8 mouse cellular contexts compared by ENCODE assay signal in genomic region chr4:140701049-140701715, GRCm38 (mm10). TPM values are rescaled to one million over a fixed set of nuclear protein-coding genes. Genes with fewer than 3 reads are reported as not detected.
DNase-seq lines count a peak whose midpoint lies in the region; ATAC-seq and TF ChIP-seq lines count a peak whose summit lies in the region.

No protein-coding gene starts in this region.

- no peaks in the 10 kb centered on the region for H3K9me3 ChIP-seq in embryonic facial prominence, embryonic 12.5 days
- no peaks in the 10 kb centered on the region for H3K9me3 ChIP-seq in limb, embryonic 14.5 days (ENCODE audit: control insufficient read depth, low read length)
- no peaks in the 10 kb centered on the region for H3K9me3 ChIP-seq in midbrain, embryonic 15.5 days

- peaks cover 22% of the 10 kb centered on the region for H3K36me3 ChIP-seq in embryonic facial prominence, embryonic 12.5 days
- no peaks in the 10 kb centered on the region for H3K36me3 ChIP-seq in kidney, adult 2 months (ENCODE audit: control insufficient read depth, insufficient read depth, low read length)
- peaks cover 16% of the 10 kb centered on the region for H3K36me3 ChIP-seq in limb, embryonic 14.5 days (ENCODE audit: control insufficient read depth, insufficient read depth, low read length)
- H3K36me3 ChIP-seq in midbrain, embryonic 15.5 days (replicated peaks): no peaks in the 10 kb centered on the region

- peaks cover 16% of the 10 kb centered on the region; the same call in 1 of the 2 replicates for H3K27me3 ChIP-seq in embryonic facial prominence, embryonic 12.5 days
- H3K27me3 ChIP-seq in kidney, adult 2 months (replicated peaks; ENCODE audit: control insufficient read depth, insufficient read depth, low read length): no peaks in the 10 kb centered on the region
- H3K27me3 ChIP-seq in limb, embryonic 14.5 days (ENCODE audit: control insufficient read depth, insufficient read depth, low read length): no peaks in the 10 kb centered on the region
- peaks cover 25% of the 10 kb centered on the region for H3K27me3 ChIP-seq in midbrain, embryonic 15.5 days (replicated peaks)

- H3K27ac ChIP-seq in embryonic facial prominence, embryonic 12.5 days: peak overlapping the region; percentile 100
- peak overlapping the region; percentile 45 for H3K27ac ChIP-seq in kidney, adult 2 months (ENCODE audit: insufficient read depth, low read depth, low read length)
- peak overlapping the region; percentile 99 for H3K27ac ChIP-seq in limb, embryonic 14.5 days (replicated peaks; ENCODE audit: low read depth, low read length)
- peak overlapping the region; percentile 94 for H3K27ac ChIP-seq in midbrain, embryonic 15.5 days

- peak; percentile 54 for ATAC-seq in embryonic facial prominence, embryonic 12.5 days (ENCODE audit: insufficient number of reproducible peaks, insufficient read depth, low FRiP score, low TSS enrichment)
- ATAC-seq in limb, embryonic 14.5 days (ENCODE audit: low FRiP score, low read depth): peak; percentile 78
- ATAC-seq in midbrain, embryonic 15.5 days (replicated peaks): peak; percentile 57

- peak overlapping the region; percentile 88 for H3K4me3 ChIP-seq in embryonic facial prominence, embryonic 12.5 days
- peak overlapping the region; percentile 89 for H3K4me3 ChIP-seq in kidney, adult 2 months (ENCODE audit: insufficient read depth, low read depth, low read length)
- peak overlapping the region; percentile 83 for H3K4me3 ChIP-seq in limb, embryonic 14.5 days (replicated peaks; ENCODE audit: low read length)
- peak overlapping the region; percentile 95 for H3K4me3 ChIP-seq in midbrain, embryonic 15.5 days

- under 1% methylated on average over 61 of the region's 61 CpGs for WGBS in embryonic facial prominence, embryonic 12.5 days
- 5% methylated on average over 61 of the region's 61 CpGs for WGBS in kidney, adult 2 months
- whole genome bisulfite sequencing in limb, embryonic 14.5 days: under 1% methylated on average over 48 of the region's 61 CpGs
- WGBS in midbrain, embryonic 15.5 days: under 1% methylated on average over 61 of the region's 61 CpGs

- no peak for TF ChIP-seq POLR2A in kidney, adult 2 months (IDR thresholded peaks at IDR 0.05; ENCODE audit: low read depth, low read length)
- TF ChIP-seq POLR2A in limb, embryonic 14.5 days (IDR thresholded peaks at IDR 0.05; ENCODE audit: borderline replicate concordance, extremely low read depth, insufficient read depth, insufficient read length): peak; percentile 42; the same call in 1 of the 2 replicates

- 0 out of 2 replicates have a peak, but pooled peaks have one; percentile 17 for TF ChIP-seq CTCF in kidney, adult 2 months (conservative IDR thresholded peaks at IDR 0.05; ENCODE audit: insufficient read depth, insufficient read length, low read depth, low read length)

- peak; percentile 68 for DNase-seq in urinary bladder, adult 18-20 months (ENCODE audit: low spot score in 2 of 2)
- DNase-seq in urinary bladder, postnatal 10 days (ENCODE audit: low spot score): no peak
- peak; percentile 84 for DNase-seq in heart, adult 18-20 months
- peak; percentile 84 for DNase-seq in kidney, adult 2 months
- DNase-seq in limb, embryonic 14.5 days (ENCODE audit: low spot score): peak; percentile 70
- DNase-seq in spleen, adult 12 weeks (ENCODE audit: low spot score): peak; percentile 79

- H3K4me1 ChIP-seq in embryonic facial prominence, embryonic 12.5 days: peaks cover 41% of the 10 kb centered on the region
- H3K4me1 ChIP-seq in kidney, adult 2 months (ENCODE audit: control insufficient read depth, insufficient read depth, low read length): no peaks in the 10 kb centered on the region; the same call in 1 of the 2 replicates
- peaks cover 29% of the 10 kb centered on the region for H3K4me1 ChIP-seq in limb, embryonic 14.5 days (ENCODE audit: control insufficient read depth, insufficient read depth, low read length)
- H3K4me1 ChIP-seq in midbrain, embryonic 15.5 days: peaks cover 51% of the 10 kb centered on the region

- peak overlapping the region; percentile 97 for H3K9ac ChIP-seq in embryonic facial prominence, embryonic 12.5 days
- H3K9ac ChIP-seq in limb, embryonic 14.5 days (ENCODE audit: low read depth, low read length, severe bottlenecking): peak overlapping the region; percentile 97
- H3K9ac ChIP-seq in midbrain, embryonic 15.5 days: peak overlapping the region; percentile 88

- H3K4me2 ChIP-seq in embryonic facial prominence, embryonic 12.5 days (replicated peaks): peak overlapping the region; percentile 78
- peak overlapping the region; percentile 91 for H3K4me2 ChIP-seq in limb, embryonic 14.5 days (replicated peaks; ENCODE audit: low read depth, low read length, severe bottlenecking)
- H3K4me2 ChIP-seq in midbrain, embryonic 15.5 days: peak overlapping the region; percentile 87

RNA-seq across cellular contexts. Expression of gene Rcc2, which starts 0.8 kb away (rescaled TPM):
- 95.5 and 138 TPM in 2 replicates for polyA plus RNA-seq in embryonic facial prominence, embryonic 12.5 days (2016; fragmentation: Nextera tagmentation; extraction: Ambion mirVana)
- 10 to 100 TPM; 12.2 to 14.9 TPM for total RNA-seq in heart, adult 18-20 months (2021)
- 18.7 and 20.9 TPM in 2 replicates for polyA plus RNA-seq in kidney, adult 2 months (2012; rRNA removed)
- polyA plus RNA-seq in limb, embryonic 14.5 days (2012; rRNA removed): 119 and 145 TPM in 2 replicates
- 47.8 and 57.2 TPM in 2 replicates for polyA plus RNA-seq in limb, embryonic 14.5 days (2014; fragmentation: Nextera tagmentation; extraction: Ambion mirVana)
- 28.1 and 34.9 TPM in 2 replicates for polyA plus RNA-seq in midbrain, embryonic 15.5 days (2015; fragmentation: Nextera tagmentation; extraction: Ambion mirVana)

RNA-seq across cellular contexts. Expression of gene Arhgef10l, which starts 35.4 kb away (rescaled TPM):
- polyA plus RNA-seq in embryonic facial prominence, embryonic 12.5 days (2016; fragmentation: Nextera tagmentation; extraction: Ambion mirVana): 17.4 and 19.7 TPM in 2 replicates
- total RNA-seq in heart, adult 18-20 months (2021): 10 to 100 TPM; 68.5 to 72.7 TPM
- 42.0 and 56.2 TPM in 2 replicates for polyA plus RNA-seq in kidney, adult 2 months (2012; rRNA removed)
- polyA plus RNA-seq in limb, embryonic 14.5 days (2012; rRNA removed): 19.5 and 25.4 TPM in 2 replicates
- 13.7 and 15.2 TPM in 2 replicates for polyA plus RNA-seq in limb, embryonic 14.5 days (2014; fragmentation: Nextera tagmentation; extraction: Ambion mirVana)
- 30.7 and 31.5 TPM in 2 replicates for polyA plus RNA-seq in midbrain, embryonic 15.5 days (2015; fragmentation: Nextera tagmentation; extraction: Ambion mirVana)

RNA-seq across cellular contexts. Expression of gene Padi6, which starts 41.3 kb away (rescaled TPM):
- 0.09 TPM in 1 of 2 replicates, not detected in the other for polyA plus RNA-seq in embryonic facial prominence, embryonic 12.5 days (2016; fragmentation: Nextera tagmentation; extraction: Ambion mirVana)
- total RNA-seq in heart, adult 18-20 months (2021): not detected
- polyA plus RNA-seq in kidney, adult 2 months (2012; rRNA removed): not detected in 2 replicates
- polyA plus RNA-seq in limb, embryonic 14.5 days (2012; rRNA removed): not detected in 2 replicates
- polyA plus RNA-seq in limb, embryonic 14.5 days (2014; fragmentation: Nextera tagmentation; extraction: Ambion mirVana): not detected in 2 replicates
- polyA plus RNA-seq in midbrain, embryonic 15.5 days (2015; fragmentation: Nextera tagmentation; extraction: Ambion mirVana): 0.12 TPM in 1 of 2 replicates, not detected in the other

Comparison
In these comparisons a context has a peak if more than half of its experiments do, and no peak if none do; other contexts are left out.
1. H3K27ac ChIP-seq: peak in every context shown above with its lines; median percentile 100 in embryonic facial prominence, embryonic 12.5 days; 99 in limb, embryonic 14.5 days; 94 in midbrain, embryonic 15.5 days; 45 in kidney, adult 2 months.